Mouse (Mus musculus): Measurements from ENCODE around the gene Pigr.

The Pigr gene

DNA sequence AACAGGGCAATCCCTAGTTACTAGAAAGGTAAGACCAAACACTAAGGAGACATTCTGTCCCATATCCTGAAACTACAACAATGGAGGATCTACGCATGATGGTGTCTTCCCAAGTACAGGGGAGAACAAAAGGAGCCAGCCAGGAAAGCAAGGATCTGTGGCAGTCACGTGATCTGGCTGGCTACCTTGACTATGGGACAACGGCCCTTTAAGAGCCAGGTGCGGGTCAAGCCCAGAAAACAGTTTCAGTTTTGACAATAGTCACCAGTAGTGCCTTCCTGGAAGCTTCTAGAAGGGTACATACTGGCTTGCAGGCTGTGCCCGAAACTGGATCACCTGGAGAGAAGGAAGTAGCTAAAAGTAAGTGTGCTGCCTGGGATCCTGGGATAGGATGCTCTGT is at the start of gene Pigr:
Pigr (plus strand) TSS at position 237 of the 400 bp plus-strand sequence.
- DNase-seq (ENCODE audit: low read depth in 2 of 2, low spot score in 2 of 2), result no peak

DNA sequence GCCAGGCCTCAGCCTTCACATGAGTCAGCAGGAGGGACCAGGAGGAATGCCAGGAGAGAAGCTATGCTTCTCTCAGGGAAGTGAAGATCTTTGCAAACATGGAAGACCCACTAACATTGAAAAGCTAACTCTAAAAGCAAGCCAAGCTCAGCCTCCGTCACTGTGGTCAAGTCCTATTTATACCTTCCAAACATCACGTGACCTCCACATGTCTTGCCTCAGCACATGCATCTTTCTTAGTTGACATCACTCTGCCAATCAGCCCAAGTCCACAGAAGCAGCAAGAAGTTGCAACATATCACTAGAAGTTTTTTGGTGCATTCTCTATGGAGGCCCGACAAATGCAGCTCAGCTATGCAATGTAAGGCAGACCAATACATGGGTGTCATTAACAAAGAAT is 46.6 kb upstream of the Pigr start:
- DNase-seq (ENCODE audit: low read depth in 2 of 2, low spot score in 2 of 2), result no peak

DNA sequence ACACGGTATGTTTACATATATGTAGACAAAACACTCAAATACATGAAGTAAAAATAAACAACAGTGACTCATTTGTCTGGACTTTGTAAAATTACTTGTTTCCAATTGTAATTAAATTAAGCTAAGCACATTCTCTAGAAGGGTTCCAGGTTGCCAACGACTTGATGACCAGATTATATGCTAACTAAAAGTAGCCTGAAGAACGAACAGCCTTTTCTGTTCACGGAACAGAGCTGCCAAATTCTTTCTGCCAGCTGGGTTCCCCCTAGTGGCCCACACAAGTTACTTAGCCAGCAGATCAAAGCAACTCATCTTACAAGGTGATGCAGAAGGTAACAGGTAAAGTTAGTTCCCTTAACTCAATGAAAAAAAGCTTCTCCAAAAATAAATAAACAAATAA is 42.4 kb upstream of the Pigr start:
- DNase-seq (ENCODE audit: low read depth in 2 of 2, low spot score in 2 of 2), result peak in 1 of 2 experiments; percentile 36

DNA sequence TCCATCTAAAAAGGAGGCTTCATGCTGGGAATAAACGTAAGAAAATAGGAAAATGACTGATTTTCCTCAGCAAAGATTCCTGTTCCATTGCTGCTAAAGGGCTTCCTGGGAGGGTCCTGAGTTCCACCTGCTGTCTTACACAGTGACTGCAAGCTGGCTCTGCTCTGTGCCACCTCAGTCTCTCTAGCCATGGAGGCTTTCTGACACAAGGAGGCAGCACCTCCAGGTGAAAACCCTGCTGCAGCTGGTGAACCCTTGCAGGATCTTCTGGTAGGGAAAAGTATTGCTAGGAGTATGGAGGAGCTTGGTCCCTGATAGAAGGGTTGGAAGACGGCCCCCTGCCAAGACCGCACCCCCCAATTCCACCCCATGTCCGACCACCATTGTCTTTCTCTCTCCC is 39.5 kb upstream of the Pigr start:
- DNase-seq (ENCODE audit: low read depth in 2 of 2, low spot score in 2 of 2), result no peak

DNA sequence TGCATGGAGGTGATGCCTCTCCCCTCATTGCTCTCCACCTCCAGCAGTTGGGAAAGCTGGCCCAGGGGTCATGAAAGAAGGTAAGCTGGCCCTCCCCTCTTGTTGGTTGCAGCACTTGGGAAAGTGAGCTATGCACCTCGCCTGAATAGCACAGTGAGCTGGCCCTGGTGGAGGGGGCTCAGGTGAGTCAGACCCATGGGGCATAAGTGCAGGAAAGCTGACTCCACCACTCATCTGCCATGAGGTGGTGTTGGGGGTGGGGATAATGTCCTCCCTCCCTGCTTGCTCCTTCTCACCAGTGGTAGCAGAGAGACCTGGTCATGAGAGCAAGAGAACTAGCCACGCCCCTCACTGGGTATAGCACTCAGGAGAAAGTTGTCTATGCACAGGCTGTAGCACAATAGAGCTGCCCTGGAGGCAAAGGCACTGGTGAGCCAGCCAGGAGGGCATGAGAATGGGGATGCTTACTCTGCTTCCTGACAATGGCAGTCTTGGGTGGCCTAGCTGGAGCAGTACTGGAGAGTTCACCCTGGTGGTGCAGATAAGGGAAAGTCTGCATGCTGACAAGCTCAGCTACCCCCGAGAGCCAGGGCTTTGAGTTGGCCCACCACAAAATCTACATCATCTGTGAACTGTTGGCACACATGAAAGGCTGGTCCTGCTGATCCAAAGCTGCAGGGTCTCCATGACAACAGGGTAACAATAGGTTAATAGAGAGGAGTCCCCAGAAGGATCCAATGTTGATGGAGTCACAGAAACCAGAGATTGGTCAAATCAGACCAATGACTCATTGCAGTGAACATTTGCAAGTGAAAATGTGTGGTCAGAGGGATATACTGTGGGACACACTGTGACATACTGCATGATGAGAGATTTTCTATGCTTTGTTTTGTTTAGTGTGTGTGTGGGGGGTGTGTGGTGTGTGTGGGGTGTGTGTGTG is 36.7 kb upstream of the Pigr start:
- DNase-seq (ENCODE audit: low read depth in 2 of 2, low spot score in 2 of 2), result no peak

DNA sequence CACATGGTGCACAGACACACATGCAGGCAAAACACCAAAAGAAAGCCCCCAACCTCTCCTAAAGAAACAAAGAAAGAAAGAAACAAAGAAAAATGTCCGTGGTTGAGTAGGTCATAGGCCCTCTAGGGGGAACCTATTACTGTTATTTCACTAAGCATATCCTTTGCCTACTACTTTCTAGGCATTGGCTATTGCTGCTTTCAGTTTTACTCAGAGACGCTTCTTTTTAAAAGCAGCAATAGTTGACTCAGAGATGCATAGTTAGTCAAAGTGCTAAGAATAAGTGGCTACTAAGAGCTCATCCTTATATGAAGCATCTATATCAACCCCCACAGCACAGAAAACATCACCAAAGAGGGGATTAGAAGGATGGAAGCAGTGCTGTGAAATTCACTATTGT is 31.2 kb upstream of the Pigr start:
- DNase-seq (ENCODE audit: low read depth in 2 of 2, low spot score in 2 of 2), result no peak

DNA sequence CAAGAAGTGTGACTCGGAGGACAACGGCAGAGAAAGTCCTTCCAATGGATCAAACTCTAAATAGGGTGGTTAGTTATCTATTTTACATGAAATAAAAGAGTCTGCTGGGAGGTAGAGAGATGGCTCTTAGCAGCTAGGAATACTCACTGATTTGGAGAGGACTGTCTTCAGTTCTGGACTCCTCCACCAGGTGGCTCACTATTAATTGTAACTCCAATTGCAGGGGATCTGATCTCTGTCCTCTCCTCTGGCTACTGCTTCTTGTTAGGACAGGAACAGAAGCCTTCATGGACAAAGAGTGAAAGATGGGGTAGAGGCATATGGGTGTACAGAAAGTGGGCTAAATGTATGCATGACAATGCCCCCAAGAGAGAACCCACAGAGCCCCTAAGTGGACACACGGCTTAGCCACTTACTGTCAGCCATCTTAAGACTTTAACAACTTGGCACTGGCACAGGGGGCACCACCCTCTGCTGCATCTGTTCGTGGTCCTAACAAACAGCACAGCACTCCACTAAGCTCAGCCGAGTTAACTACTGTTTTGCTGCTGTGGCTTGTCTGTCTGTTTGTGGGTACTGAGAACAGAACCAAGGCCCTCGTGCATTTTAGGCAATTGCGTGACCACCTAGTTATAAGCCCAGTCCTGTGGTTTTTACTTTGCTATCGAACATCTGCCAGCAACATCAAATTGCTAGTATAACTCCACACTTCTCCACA is 29.4 kb upstream of the Pigr start:
- DNase-seq (ENCODE audit: low read depth in 2 of 2, low spot score in 2 of 2), result peak; percentile 13 to 40

DNA sequence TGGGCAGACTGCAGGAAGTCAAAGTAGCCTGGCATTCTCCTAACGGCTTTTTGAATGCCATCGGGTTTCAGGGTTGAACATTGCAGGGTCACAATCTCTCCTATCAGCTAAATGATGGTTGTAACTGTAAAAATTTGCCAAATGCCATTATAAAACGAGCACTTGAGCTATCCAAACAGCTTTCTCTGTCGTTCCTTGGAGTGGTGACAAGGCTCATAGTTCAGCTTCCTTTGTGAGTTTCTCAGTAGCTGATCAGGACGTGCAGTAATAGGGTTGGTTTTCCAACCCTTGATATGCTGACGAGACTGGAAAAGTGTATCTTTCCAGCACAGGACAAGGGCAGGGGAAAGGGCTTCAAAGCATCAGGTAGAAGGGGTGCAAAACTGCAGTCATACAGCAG is 28.4 kb upstream of the Pigr start:
- DNase-seq (ENCODE audit: low read depth in 2 of 2, low spot score in 2 of 2), result no peak

DNA sequence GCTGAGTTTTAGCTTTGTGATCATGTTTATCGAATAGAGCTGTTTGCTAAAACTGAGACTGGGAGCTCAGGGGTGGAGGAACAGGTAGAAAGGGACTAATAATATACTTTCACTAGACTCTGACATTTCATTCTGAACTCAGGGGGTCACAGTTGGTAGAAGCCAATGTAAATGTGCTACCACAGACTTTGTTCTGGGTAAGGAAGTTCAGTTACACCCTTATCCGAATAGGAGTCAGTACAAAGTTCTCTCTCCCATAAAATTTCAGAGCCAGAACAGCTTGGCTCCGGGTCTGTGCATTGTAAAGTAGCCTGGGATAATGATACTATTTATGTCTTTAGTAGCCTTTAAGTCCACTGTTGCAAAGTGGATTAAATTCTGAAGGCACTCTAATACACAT is 27.9 kb upstream of the Pigr start:
- DNase-seq (ENCODE audit: low read depth in 2 of 2, low spot score in 2 of 2), result no peak

DNA sequence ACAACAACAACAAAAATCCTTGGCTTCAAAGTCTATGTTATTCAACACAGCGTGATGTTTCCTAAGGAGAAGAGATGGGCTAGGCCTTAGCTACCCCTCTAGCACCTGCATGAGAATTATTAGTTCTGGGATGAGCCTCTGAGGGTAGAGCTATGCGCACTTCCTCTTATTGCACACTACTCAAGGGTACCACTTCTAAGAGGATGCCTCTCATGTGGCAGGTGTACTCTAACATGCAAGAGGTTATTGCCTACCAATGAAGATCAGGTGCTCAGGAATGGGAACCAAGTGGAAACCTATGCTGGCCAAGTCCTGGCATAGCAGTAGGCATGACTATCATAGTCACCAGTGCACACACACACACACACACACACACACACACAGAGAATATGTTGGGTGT is 27.1 kb upstream of the Pigr start:
- DNase-seq (ENCODE audit: low read depth in 2 of 2, low spot score in 2 of 2), result no peak

DNA sequence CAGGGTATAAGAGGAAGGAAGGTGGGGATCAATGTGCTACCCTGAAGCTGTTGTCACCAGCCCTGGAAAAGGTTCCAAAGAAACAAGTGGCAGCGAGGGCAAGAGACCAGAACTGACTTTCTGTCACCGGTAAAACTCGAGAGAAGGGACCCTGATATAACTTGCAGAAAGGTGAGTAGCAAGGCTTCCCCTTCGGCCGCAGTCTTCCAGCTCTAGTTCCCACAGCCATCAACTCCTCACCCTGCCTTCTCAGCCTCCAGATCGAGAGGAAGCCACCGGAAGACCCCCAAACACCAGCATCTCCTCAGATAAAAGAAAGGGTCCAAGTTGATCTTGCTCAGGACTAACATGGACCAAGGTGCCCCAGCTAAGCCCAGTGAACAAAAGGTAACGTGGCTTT is 25.9 kb upstream of the Pigr start, which contains the start of gene Fcamr:
Fcamr (plus strand) TSS at position 301 of the 400 bp plus-strand sequence.
- no peak for DNase-seq (ENCODE audit: low read depth in 2 of 2, low spot score in 2 of 2)

DNA sequence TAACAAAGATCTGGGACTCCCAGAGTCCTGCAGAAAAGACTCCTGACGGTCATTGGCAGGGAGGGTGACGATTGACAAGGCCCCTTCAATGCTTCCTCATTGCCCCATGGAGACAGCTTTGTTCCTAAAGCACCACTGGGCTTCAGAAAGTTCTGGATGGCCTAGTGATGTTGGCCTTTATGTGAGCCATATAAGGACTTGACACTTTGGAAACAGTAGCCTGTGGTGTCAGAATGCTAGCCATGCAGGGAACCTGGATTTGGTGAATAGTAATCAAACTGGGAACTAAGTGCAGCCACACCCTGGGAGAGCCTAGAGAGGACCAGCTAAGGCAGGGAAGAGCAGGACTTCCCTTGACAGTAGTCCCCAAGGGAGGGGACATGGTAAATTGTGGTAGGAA is 25.0 kb upstream of the Pigr start:
- no peak for DNase-seq (ENCODE audit: low read depth in 2 of 2, low spot score in 2 of 2)

DNA sequence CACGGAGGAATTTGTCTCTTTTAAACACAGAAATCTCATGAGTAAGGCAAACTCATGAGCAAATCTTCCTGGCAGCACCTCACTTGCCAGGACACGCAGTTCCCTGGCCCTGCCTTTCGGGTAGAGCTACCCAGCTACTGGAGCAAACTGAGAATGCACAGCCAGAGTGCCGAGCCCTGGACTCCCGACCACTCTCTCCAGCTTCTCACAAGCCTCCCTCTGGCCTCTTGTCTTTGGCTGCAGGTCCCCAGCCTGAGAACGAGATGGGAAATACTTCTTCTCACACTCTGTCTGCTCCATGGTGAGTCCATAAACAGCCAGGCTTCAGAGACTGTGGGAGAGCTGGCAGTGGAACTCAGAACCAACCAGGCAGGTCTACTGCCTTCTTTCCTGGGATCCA is 23.5 kb upstream of the Pigr start:
- no peak for DNase-seq (ENCODE audit: low read depth in 2 of 2, low spot score in 2 of 2)

DNA sequence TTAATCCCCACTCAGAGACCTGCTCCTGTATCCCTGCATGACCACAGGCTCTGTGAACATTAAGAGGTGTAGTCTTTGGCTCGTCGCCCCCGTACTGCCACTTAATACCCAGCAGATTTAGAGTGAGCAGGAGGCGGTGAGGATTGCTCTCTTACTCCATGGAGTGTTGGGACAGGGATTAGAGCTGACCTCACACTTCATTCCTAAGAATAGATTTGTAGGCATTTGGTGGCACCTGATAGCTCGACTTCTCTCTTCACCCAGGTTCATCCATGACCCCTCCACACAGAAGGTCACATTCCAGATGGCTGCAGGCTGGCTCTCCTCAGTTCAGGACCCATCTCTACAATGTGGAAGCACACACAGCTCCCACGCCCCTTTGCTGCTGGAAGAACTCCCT is 22.2 kb upstream of the Pigr start:
- no peak for DNase-seq (ENCODE audit: low read depth in 2 of 2, low spot score in 2 of 2)

DNA sequence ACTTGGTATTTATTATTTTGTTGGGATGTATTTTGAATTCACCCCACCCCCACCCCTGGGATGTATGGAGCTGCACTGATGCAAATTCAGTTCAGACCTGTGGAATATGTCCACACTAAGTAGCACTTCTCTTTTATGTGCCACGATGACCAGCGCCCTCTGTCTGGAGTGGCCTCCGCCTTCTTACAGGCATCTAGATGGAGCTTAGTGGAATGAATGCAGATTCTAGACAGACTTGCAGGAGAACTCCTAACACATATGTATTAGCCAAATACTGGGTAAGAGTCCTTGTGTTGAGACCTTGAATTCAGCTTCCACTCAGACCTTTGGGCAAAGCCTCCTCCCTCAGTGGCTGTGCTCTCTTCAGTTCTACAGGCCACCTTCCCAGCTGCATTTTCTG is 15.6 kb upstream of the Pigr start:
- DNase-seq (ENCODE audit: low read depth in 2 of 2, low spot score in 2 of 2), result no peak

DNA sequence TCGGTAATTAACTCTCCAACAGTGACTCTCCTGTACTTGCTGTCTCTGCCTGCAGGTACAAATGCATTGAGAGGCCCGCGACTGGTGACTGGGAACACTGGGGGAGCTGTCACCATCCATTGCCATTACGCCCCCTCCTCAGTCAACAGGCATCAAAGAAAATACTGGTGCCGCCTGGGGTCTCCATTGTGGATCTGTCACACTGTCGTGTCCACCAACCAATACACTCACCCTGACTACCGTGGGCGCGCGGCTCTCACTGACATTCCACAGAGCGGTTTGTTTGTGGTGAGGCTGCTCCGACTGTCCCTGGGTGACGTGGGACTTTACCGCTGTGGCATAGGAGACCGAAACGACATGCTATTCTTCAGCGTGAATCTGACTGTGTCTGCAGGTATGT is 15.2 kb upstream of the Pigr start:
- DNase-seq (ENCODE audit: low read depth in 2 of 2, low spot score in 2 of 2), result no peak

DNA sequence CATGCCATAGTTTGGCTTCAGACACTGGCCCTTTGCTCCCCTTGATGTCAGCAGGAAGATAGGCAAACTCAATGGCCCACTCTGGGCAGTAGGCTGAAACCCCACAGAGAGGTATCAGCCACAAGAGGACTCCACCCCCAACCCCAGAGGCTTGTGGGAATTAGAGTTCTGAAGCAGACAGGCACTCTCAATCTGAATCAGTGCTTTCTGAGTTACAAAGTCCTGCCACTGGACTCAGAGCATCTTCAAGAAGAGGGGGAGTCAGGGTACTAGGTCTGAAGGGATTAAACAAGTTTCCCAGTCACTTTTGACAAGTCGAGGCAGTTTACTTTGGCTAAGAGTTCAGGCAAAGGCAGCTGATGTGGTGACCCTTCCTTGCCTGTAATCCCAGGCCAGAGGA is 6.7 kb upstream of the Pigr start:
- no peak for DNase-seq (ENCODE audit: low read depth in 2 of 2, low spot score in 2 of 2)

DNA sequence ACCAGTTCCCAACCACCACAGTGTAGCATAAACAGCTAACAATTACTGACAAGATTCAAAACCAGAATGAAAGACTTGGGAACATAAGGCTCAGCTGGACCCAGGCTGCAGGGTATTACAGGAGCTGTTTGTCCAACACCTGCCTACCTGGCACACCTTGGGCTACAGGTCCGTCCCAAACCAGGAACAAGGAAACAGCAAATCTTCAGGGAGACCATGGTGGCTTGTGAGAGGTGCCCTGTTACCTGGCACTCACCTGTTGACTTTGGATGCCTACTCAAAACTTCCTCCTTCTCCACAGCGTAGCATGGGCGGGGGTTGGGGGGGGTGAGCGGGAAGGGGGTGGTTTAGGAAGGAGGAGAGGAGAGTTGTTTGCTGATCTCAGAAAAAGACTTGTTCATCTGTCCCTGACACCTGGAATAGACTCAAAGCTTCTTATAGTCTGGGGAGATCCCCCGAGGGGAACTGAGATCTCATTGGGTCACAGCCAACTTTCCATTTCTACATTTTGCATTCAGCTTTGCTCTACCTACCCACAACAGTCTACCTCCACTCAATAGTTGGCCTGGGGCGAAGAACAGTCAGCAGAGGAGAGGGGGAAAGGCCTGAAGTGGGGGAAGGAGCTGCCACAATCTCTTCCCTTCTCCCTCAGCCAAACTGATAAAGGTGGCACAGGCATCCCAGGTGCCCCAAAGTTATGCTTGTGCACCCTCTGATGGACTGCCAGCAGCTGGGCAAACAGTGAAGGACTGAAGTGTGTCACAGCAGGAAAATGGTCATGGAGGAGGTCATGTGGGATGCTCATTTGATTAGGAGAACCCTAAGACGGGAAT is 6.0 kb upstream of the Pigr start:
- DNase-seq (ENCODE audit: low read depth in 2 of 2, low spot score in 2 of 2), result no peak

DNA sequence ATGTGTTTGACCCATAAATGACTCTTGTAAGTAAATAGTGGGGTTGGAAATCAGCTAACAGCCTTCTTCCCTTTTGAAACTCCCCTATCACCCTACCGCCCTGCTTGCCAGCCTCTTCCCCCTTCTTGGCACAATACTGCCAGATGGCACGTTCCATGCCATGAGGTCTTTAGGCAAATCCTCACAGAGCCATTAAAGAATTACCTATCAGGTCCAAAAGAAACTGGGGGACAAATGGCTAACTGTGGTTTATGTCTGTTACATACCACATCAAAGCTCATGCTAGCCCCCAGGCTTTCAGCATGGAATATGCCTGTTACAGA is 5.4 kb upstream of the Pigr start:
- no peak for DNase-seq (ENCODE audit: low read depth in 2 of 2, low spot score in 2 of 2)

DNA sequence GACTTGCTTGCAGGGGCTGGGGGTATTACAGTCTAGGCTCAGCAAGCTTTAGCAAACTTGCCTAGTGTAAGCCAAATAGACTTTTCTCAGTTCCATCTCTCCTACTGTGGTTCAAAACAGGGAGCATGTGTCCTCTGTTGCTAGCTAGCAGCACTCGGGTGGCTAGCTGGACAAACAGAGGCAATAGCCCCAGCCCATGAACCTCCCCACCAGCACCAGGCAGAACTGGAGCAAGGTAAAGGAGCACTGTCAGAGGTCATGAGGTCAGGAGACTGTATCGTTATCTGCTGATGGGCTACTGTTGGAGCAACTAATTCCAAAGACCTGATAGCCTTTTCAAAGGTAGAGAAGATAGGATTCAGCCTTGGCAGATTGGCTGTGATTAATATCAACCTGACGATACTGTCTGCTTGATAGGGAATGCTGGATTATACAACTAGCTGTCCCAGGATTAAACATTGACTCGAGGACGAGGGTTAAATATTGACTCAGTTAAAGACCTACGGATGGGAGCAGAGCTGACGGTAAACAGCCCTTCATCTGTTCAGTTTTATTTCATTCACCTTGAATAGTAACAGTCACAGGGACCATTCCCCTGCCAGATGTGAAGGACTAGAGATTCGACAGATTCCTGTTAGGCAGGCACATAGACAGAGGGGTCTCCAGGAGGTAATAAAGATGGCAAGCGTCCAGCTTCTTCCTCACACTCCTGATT is 4.4 kb upstream of the Pigr start:
- DNase-seq (ENCODE audit: low read depth in 2 of 2, low spot score in 2 of 2), result no peak

DNA sequence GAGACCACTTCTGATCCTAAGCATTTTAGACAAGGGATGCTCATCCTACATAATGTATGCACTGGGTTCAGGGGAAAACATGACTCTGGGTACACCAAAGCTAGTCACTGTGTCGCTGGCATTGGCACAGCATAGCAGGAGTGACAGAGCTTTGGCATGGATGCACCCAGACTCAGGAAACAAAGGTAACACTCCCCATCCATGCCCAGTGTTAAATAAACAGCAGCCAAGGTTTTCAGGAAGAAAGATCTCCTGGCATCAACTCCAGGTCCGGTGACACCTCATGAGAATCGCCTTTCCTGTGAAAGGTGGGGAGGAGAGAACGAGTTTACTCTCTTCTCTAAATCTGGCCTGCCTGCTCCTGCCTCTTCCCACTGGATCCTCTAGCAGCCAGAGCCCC is 2.2 kb downstream of the Pigr start:
- DNase-seq (ENCODE audit: low read depth in 2 of 2, low spot score in 2 of 2), result no peak

Measured in CD8-positive naive resting alpha-beta T cell, adult 2 months (primary cell).